Mouse (Mus musculus): ENCODE data around the gene Dido1.

The Dido1 gene

GRCm38 (mm10) chr2:180709923-180710272 lies at the start of gene Dido1, which contains the start of gene Gid8:
Gene Dido1, minus strand, starts transcription at chr2:180709999.
Gene Gid8, plus strand, starts transcription at chr2:180710117.
- peak; percentile 97 for DNase-seq

GRCm38 (mm10) chr2:180758513-180759263 lies 48.9 kb upstream of the Dido1 start:
- DNase-seq, result no peak

GRCm38 (mm10) chr2:180756786-180757185 lies 47.0 kb upstream of the Dido1 start:
- DNase-seq, result no peak

GRCm38 (mm10) chr2:180755896-180756295 lies 46.1 kb upstream of the Dido1 start:
- DNase-seq, result no peak

- no peak for DNase-seq
Observed at GRCm38 (mm10) chr2:180754976-180755688, 45.3 kb upstream of the Dido1 start.

GRCm38 (mm10) chr2:180748904-180749303 lies 39.1 kb upstream of the Dido1 start:
- no peak for DNase-seq

- DNase-seq, result no peak
Observed at GRCm38 (mm10) chr2:180746569-180747192, 36.9 kb upstream of the Dido1 start.

GRCm38 (mm10) chr2:180745248-180745927 lies 35.6 kb upstream of the Dido1 start:
- peak; percentile 79 for DNase-seq

- DNase-seq, result no peak
Observed at GRCm38 (mm10) chr2:180743321-180743720, 33.5 kb upstream of the Dido1 start.

- DNase-seq, result no peak
Observed at GRCm38 (mm10) chr2:180742820-180743219, 33.0 kb upstream of the Dido1 start.

GRCm38 (mm10) chr2:180741421-180741820 lies 31.6 kb upstream of the Dido1 start:
- DNase-seq, result no peak

- DNase-seq, result no peak
Observed at GRCm38 (mm10) chr2:180740349-180740748, 30.6 kb upstream of the Dido1 start.

- no peak for DNase-seq
Observed at GRCm38 (mm10) chr2:180737984-180738383, 28.2 kb upstream of the Dido1 start.

- peak; percentile 10 for DNase-seq
Observed at GRCm38 (mm10) chr2:180735232-180735631, 25.4 kb upstream of the Dido1 start.

GRCm38 (mm10) chr2:180731984-180732383 lies 22.2 kb upstream of the Dido1 start:
- DNase-seq, result no peak

GRCm38 (mm10) chr2:180731036-180731435 lies 21.2 kb upstream of the Dido1 start:
- no peak for DNase-seq

- DNase-seq, result no peak
Observed at GRCm38 (mm10) chr2:180727613-180728021, 17.8 kb upstream of the Dido1 start.

- no peak for DNase-seq
Observed at GRCm38 (mm10) chr2:180726658-180727442, 17.1 kb upstream of the Dido1 start.

GRCm38 (mm10) chr2:180725856-180726629 lies 16.2 kb upstream of the Dido1 start:
- no peak for DNase-seq

GRCm38 (mm10) chr2:180725414-180725778 lies 15.6 kb upstream of the Dido1 start:
- no peak for DNase-seq

- no peak for DNase-seq
Observed at GRCm38 (mm10) chr2:180724585-180725413, 15.0 kb upstream of the Dido1 start, which contains the start of gene Slc17a9. Gene Slc17a9, plus strand, starts transcription at chr2:180725263.
